Mouse (Mus musculus) neutrophil, adult 5-6 weeks (primary cell): Measurements from ENCODE around the gene Fgfr2. TPM values are rescaled to one million over a fixed set of nuclear protein-coding genes. Genes with fewer than 3 reads are reported as not detected.

ENCODE experiments used
- ATAC-seq: fragments of 151-379, 151-347 bp; 2 replicates; pipeline ENCODE4 v1.8.0; 2017; ENCODE audit warnings: mild to moderate bottlenecking, moderate TSS enrichment; ENCODE audit not compliant: insufficient number of reproducible peaks, poor library complexity, low FRiP score, severe bottlenecking; ENCODE audit errors: extremely low read depth
- total RNA-seq: library from RNA; stranded (forward); fragments of 200-1000 nt; gene quantifications from 2 replicates; pipeline ENCODE4 v1.2.3, GENCODE M21; 2017

Gene Fgfr2
- total RNA-seq, 1 experiment from 2014 or later, result not detected

DNA sequence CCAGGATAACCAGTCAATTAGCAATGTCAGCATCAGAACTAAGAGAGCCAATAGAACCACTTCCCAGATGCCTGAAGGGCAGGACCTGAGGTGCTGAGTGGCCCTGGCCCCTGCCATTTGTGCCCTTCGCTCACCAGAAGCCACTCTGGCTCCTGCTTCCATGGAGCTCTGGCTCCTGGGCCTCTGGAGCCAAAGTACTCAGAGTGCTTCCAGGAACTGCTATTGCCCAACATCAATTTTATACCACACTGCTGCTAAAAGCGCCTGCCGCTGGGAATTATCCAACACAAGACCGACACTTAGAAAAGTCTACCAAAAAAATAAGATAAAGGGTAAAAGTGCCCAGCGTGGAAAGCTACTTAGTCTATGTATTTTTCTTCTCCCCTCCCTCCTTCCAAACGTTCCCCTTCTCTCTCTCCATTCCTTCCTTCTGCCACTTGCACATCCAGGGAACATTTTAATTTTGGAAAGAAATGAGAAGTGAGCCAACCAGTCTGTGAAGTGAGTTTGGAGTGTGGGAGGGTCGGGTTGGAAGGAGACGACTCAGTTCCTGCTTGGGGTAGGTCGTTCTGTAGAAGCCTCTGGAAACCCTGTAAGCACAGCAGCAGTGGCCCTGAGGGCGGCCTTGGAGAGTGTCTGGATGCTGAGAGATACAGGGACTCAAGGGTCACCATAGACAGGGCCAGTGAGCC is 1216.5 kb downstream of the Fgfr2 start:
- no peak for ATAC-seq

DNA sequence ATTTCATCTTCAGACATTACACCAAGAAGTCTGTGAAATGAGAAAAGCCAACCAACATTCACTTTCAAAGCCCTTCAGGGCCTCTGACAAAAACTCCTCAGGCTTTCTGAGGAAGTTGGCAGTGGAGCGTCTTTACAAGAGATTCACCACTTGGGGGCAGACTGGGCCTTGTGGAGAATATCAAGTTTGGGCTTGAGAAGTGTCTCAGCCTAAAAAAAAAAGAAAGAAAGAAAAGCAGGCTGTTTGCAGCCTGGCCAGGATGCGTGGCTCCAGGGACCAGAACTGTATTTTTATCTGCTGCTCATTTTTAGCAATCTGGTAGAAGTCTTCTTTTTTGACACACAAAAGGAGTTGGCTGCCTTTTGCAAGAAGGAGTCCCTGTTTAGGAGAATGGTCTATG is 1223.8 kb downstream of the Fgfr2 start:
- no peak for ATAC-seq

DNA sequence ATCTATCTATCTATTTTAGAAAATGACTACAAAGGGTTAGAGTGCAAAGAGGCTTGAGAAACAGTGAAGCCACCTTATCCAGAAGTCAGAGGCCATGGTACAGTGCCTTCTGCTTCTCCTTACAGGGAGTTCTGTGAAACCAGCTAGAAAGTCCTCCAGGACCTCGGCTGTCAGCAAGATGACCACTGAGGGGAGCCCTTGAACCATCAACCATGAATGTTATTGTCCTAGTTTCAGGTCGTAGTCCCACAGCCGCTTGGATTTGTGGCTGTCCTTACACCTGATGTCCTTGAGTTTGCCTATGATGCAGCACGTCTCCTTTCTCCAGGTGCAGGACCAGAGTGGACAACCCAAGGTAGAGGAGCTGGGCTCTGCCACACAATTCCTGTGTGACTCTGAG is 1225.9 kb downstream of the Fgfr2 start:
- no peak for ATAC-seq

DNA sequence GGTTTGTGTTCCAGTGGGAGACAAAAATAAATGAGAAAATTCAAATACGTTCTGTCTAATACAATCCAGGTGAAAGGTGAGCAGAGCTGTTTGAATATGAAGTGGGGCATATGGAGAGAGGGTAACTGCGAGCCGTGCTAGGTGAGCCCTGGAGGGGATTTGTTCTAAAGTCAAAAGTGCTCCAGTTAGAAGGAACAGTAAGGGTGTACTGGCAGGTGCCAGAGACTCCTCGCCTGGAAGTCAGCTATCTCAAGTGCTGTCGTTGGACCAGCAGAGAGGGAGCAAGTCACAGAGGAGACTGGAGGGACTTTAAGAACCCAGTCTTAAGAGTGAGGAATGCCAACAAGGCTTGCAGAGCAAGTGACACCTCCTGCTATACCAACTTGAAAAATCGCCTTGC is 1240.3 kb downstream of the Fgfr2 start:
- ATAC-seq, result no peak

DNA sequence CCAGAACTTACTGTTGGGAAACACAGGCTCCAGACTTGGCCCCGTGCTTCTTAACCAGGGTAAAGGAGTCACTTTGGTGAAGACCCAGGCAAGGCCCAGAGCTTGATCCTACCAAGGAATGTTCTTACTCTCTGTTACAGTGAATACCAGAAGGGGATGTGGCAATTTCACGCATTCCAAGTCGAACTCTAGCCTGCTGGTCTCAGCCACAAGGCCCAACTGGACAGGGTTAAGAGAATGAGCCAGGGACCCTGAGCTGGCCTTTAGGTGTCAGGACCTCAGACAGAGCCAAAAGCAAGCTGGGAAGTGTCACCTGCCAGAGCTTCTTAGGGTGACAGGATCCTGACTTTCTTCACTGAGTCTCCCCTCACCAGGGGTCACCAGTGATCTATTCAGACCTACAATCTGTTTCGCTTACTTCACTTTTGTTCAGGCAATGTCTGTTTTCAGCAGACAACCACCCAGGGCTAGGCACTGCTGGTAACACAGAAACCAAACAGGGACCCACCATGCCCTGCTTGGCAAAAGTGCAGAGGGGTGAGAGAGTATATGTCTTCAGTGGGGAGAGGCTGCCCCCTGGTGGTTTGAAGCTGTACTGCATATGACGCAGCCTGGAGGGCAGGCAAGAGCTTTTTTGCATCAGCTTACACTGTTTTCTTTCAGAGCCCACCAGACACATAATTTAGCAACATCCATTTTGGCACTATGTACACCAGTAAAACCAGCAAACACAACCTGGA is 1241.1 kb downstream of the Fgfr2 start:
- no peak for ATAC-seq

DNA sequence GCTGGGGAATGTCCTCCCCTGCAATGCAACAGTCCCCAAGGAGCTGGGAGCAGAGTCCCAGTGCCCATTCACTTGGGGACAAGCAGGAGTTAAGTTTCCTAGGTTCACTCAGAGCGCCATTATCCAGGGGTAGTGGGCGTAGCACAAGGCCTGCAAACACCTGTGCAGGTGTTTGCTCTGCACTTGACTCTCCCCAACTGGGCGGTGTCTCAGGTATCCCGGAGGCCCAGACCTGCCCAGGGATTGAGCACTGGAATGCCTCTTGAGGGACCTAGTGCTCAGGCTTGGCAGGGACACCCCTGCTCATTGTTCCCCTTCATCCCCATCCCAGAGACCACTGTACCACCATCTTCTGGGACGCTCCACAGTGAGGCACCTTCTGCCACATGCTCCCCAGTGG is 1243.0 kb downstream of the Fgfr2 start:
- ATAC-seq, result no peak

DNA sequence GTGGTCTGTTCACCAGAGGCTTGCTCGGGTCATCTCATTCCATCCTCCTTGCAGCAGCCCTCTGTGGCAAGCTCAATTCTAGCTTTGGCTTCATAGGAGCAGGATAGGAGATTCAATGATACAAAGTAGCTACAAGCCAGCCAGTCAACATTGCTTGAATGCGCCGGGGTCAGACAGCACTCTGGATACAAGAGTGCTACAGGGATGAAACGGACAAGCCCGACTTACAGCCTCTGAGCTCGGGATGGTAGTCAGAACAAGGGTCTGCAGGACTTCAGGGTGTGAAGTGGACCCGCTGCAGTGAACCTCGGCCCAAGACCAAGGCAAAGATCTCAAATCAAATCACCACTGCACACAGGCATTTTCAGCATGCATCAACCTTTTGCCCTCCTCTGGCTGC is 1244.3 kb downstream of the Fgfr2 start:
- ATAC-seq, result no peak

DNA sequence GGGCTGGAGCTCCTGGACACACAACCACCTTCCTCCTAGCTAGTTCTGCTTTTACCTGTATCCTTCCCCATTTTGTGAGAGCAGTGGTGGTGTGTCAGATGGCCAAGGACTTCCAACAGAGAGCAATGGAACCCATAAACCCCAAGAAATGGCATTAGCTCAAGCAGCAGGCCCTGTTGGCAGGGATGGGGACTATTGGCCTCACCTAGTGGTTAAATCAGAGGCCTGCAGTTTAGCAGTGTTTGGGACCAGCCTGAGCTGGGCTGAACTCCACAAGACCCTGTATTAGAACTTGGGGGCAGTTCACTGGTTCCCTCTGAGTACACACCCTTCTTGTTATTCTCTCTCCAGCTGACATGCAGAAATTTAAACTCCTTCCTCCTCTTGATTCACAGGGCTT is 1262.0 kb downstream of the Fgfr2 start:
- no peak for ATAC-seq

DNA sequence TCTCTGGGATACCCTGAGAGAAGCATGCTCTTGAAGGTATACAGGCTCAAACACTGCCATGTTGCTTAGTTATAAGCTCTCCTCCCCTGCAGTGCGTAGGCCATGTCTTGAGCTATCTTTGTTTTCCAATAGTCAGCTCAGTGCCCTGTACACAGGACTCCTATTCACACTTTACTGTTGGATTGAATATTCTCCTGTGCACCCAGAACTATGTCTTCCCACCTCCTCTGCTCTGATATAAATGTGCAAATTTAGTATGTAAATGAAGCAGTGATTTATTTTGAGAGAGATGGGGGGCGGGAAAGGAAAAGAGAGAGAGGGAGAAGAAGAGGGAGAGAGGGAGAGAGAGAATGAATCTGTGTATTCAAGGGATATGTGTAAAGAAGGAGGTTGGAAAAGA is 1267.5 kb downstream of the Fgfr2 start:
- no peak for ATAC-seq

DNA sequence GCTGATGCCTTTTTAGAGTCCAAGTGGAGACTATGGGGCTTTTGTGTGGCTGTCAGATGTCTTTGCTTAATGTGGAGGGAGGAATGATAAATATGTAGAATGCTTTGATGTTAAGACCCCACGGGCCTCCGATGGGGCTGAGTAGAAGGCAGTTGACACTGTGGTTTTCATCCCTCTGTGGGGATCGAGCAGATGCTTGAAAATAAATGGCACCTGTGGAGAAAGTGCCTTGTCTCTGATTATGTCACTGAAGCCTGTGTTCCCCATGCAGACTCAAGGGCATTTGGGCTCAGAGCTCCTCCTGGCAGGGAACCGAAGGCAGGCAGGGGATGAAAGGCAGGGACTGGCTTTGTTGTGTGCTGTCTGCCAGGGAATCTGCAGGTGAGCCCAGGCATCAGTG is 1272.6 kb downstream of the Fgfr2 start:
- ATAC-seq, result no peak

DNA sequence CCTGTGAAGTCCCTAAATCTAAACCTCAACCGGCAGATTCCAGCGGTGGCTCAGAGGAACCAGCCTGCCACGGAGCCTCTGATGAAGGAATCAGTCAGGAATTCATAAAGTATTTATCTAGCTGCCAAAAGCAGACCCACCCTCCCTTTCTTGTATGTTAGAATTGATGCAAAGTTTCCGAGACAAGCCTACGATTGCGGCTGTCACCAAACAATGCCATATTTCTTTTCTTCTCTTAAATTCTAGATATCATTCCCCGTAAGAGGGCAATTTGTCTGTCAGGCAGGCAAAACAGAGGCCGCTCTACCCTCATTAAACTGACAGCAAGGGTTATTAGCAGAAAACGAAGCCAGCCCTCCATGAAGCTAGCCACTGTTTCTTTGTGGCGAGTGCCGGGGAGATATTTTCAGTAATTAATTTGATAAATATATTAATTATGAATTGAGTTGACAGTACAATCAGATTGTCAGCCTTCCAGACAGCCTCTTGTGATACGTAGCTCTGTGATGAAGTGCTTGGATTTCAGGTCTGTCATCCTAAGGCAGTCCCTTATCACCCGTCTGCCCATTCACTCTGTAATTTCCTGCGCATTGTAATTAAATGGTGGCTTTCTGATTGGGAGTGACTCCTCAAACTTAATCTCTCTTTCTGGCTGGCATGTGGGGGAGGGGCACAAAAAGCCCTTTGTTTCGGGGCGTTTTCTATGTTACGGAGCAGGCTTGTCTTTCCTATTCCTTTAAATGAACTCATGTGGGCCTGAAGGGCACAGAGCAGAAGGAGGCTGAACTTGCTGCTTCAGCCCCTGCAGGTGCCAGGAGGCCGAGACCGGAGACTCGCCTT is 1276.9 kb downstream of the Fgfr2 start:
- ATAC-seq, result no peak

DNA sequence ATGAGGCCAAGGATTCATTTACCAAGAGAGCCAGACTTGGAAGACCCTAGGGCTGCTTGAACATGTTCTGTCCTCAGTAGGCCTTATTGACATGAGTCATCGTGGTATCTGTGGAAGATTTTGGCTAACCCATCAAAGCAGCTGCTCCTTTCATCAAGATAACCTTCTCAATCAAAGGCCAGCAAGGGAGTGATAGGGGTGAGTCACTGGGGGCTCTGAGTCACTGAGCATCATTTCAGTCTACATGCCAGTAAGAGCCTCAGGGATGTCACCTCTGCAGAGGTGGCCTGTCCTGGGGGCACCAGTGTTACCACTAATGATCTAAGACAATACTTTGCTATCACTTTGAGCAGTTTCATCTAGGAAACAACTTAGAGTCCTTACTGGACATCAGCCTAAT is 1292.9 kb downstream of the Fgfr2 start:
- ATAC-seq, result no peak

DNA sequence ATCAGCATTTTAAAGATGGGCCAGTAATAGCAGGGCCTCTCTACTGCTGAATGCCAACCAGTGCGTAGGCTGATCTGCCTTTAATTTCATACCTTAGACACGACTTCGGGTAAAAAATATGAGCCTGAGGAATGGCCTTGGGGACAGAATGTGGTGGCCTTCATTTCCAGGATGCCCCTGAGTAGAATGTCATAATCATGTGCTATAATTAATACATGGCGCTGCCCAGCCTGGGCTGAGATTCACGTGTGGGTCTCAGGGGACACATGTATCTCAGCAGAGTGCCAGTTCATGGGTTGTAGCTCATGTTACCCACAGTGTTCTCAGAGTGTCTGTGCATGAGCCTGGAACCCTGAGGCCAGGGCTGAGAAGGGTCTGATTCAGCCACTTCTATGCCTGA is 1296.3 kb downstream of the Fgfr2 start:
- no peak for ATAC-seq

DNA sequence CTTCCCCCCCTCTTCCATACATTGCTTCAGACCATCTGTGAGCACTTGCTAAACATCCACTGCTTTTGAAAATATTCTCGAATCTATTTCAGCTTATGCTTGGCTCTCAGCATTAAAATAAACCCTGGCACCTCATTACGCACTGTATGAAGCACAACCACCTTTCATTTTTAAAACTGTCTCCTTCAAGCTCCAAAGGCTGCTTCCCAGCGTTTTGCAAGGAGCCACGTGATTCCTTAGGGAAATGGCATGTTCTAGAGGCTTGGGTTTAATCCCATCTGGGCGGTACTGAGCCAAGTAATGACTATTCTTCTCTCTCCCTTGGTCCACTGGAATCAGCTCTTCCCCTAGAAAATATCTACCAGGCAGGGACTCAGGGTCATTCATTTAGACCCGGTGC is 1305.2 kb downstream of the Fgfr2 start:
- ATAC-seq, result no peak

DNA sequence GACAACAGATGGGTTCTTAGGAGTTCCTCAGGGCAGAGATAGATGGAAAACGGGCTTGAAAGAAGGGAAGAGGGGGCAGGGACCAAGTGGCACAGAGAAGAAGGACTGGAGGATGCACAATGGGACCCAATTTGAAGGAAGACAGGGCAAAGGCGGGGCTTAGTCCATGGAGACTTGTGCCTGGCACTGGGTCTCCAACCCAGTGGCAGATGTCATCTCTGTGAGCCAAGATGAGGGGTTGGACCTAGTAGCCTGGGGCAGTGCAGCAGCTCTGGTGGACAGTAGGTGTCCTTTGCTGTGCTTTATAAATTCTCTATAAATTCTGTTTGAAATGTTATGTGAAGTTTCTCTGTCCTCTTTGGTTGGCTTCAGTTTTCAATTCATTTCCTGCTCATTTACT is 1306.5 kb downstream of the Fgfr2 start:
- ATAC-seq, result no peak

DNA sequence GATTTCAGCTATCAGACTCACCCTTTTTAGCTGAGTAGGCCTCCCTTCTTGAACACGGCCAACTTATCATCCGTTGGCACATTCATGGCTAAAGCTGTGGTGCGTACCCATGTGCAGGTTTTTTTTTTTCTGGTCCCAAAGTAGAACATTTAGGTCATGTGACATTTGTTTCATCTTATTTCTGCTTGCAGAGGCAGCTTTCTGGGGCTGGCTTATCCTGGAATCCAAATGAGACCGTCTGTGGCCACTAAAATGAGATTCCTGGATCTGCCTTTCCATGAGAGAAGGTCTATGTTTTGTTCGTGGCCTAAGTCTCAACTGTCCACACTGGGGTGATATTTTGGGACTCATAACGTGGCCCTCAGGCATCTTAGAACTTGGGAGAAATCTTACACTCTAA is 1311.0 kb downstream of the Fgfr2 start:
- ATAC-seq, result no peak

DNA sequence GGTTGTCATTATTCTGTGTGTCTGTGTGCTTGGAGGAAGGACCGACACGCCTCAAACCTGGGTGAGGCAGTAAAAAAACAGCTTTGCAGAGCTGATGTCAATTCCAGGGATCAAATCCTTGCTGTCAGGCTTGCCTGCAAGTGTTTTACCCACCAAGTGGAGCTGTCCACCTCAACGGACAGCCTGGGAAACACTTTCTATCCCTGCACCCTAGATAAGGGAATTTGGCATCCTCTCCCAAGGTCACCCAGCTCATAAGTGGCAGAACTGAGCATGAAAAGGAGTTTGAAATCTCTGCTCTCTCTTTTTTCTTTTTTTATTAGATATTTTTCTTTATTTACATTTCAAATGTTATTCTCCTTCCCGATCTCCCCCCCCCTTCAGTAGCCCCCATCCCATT is 1312.2 kb downstream of the Fgfr2 start:
- no peak for ATAC-seq

DNA sequence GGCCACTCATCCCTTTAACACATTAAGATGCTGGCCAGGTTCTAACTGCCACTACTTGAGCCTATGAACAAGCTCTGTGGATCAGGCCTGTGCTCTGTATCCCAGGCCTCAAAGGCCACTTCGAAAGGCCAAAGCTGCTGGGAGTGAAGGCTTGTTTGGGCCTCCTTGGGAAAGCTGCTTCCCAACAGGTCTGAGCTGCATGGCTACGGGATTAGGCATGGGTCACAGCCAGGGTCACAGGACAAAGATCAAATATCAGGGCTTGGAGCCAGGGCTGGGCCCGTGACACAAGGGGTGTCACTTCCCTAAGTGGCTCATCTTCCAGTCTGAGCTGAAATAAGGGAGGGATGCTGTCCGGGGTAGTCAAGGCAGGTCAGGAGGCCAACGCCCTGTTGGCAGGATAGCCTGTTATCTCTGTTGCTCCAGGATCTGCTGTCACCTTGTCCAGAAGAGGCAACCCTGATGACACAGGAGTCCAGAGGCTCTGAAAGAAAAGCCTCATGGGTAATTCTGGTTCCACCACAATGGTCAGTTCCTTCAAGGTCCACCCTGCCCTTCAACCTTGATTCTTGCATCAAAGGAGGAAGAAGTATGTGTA is 1313.5 kb downstream of the Fgfr2 start:
- ATAC-seq, result no peak

DNA sequence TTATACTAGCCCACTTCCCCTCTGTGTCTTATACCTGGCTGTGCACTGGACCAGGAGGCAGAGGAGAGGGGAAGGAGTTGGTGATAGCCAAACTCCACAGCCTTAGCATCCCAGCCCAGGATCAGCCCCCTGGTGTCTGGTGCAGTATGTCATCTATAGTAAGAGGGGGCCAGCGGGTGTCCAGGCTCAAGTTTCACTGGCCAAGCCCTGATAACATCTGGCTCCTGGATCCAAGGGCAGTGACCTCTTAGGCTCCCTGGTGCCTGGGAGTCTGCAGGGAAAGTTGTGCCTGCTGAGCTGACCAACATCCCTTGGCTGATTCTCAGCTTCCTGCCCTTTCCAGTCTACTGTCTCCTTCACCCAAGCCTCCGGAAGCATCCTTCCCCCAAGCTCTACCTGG is 1315.9 kb downstream of the Fgfr2 start:
- no peak for ATAC-seq
